Mouse (Mus musculus): ENCODE data around the gene Clrn1. TPM values are rescaled to one million over a fixed set of nuclear protein-coding genes. Genes with fewer than 3 reads are reported as not detected.
"Not testable (repeated sequence)": the region's sequence is repeated elsewhere in the genome, so short reads cannot be mapped to it uniquely, and the experiment has no call there.

Clrn1 gene
- polyA plus RNA-seq, 1 experiment from 2014 or later, result 0.52 TPM

- Histone ChIP-seq H3K27ac (replicated peaks) (no peak overlapping the region), H3K36me3 (no peaks in the 10 kb centered on the region), H3K4me3 (no peak overlapping the region), H3K4me1 (peaks cover 32% of the 10 kb centered on the region), H3K27me3 (ENCODE audit: low read depth, poor library complexity, severe bottlenecking) (0 out of 2 replicates have a peak, but pooled peaks cover 4% of the 10 kb centered on the region), H3K9me3 (replicated peaks) (no peaks in the 10 kb centered on the region)
- DNase-seq (ENCODE audit: low spot score), result no peak
These were observed 1.6 kb downstream of the Clrn1 start for GRCm38 (mm10) chr3:58883511-58883907.

- Histone ChIP-seq H3K27me3 (ENCODE audit: low read depth, poor library complexity, severe bottlenecking) (0 out of 2 replicates have a peak, but pooled peaks cover 4% of the 10 kb centered on the region), H3K4me3 (no peak overlapping the region), H3K36me3 (no peaks in the 10 kb centered on the region), H3K4me1 (peaks cover 31% of the 10 kb centered on the region), H3K9me3 (replicated peaks) (no peaks in the 10 kb centered on the region), H3K27ac (replicated peaks) (peak overlapping the region; percentile 14; the same call in 1 of the 2 replicates)
- no peak for DNase-seq (ENCODE audit: low spot score)
- 32% methylated on average over 8 of the region's 8 CpGs for WGBS
These were observed 2.1 kb downstream of the Clrn1 start for GRCm38 (mm10) chr3:58882878-58883510.

DNA sequence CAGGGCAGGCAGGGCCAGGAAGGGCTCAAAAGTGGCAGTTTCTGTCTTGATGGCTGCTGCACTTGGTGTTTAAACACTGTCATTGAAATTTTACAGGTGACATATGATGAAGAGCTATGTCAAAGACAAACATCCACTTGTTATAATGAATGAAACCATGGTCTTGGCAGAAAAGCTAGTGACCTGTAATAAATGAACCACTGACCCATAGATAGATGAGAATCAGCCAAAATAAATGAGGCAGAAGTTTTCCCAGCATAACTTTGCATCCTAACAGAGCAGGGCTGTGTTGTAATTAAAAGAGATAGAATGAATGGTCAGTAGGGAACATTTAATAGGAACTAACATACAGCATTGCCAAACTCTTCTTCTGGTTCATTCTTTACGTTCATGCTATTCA, 4.1 kb downstream of the Clrn1 start:
- WGBS, result 64% methylated on average over 1 of the region's 1 CpGs
- Histone ChIP-seq H3K27ac (replicated peaks) (no peak overlapping the region), H3K4me1 (peaks cover 31% of the 10 kb centered on the region), H3K4me3 (no peak overlapping the region), H3K27me3 (ENCODE audit: low read depth, poor library complexity, severe bottlenecking) (0 out of 2 replicates have a peak, but pooled peaks cover 4% of the 10 kb centered on the region), H3K36me3 (no peaks in the 10 kb centered on the region), H3K9me3 (replicated peaks) (no peaks in the 10 kb centered on the region)
- DNase-seq (ENCODE audit: low spot score), result no peak

GRCm38 (mm10) chr3:58880181-58880580, 5.0 kb downstream of the Clrn1 start:
- Histone ChIP-seq H3K36me3 (no peaks in the 10 kb centered on the region), H3K4me3 (no peak overlapping the region), H3K4me1 (peaks cover 30% of the 10 kb centered on the region), H3K9me3 (replicated peaks) (no peaks in the 10 kb centered on the region), H3K27ac (replicated peaks) (no peak overlapping the region), H3K27me3 (ENCODE audit: low read depth, poor library complexity, severe bottlenecking) (0 out of 2 replicates have a peak, but pooled peaks cover 4% of the 10 kb centered on the region)
- no peak for DNase-seq (ENCODE audit: low spot score)
- WGBS, result 77% methylated on average over 2 of the region's 2 CpGs

DNA sequence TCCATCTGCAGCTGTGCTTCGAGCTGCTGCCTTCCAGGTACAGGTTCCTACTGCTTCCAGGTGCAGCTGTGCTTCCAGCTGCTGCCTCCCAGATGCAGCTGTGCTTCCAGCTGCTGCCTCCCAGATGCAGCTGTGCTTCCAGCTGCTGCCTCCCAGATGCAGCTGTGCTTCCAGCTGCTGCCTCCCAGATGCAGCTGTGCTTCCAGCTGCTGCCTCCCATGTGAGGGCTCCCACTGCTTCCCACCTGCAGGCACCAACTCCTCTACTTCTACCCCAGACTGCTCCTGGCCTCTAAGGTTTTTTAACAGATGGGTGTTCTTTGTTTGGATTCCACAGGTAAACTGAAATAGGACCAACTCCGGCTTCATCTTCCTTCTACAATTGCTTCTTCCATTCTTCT, 13.3 kb downstream of the Clrn1 start:
- H3K4me1 ChIP-seq; H3K27ac ChIP-seq (replicated peaks); H3K36me3 ChIP-seq; H3K9me3 ChIP-seq (replicated peaks); H3K27me3 ChIP-seq (ENCODE audit: low read depth, poor library complexity, severe bottlenecking); DNase-seq (ENCODE audit: low spot score); H3K4me3 ChIP-seq: not testable (repeated sequence)
- WGBS, result 85% methylated on average over 2 of the region's 2 CpGs

DNA sequence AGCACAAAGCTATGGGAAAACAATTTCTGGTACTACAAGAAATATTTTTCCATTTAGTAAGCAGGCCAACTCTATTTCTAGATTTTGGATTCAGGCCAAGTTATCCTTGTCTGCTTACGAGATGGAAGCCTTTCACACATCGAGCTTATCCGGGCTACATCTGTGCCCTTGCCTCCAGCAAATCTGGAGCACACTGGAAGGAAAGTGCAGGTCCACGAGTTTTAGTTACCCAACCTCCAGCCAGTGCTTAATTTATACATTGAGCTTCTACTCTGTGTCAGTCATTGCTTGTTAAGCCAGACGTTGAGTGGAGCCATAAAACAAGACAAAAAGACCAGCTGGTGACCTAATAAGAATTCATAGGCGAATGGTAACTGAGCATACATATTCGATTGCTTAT, 19.4 kb downstream of the Clrn1 start:
- H3K4me3 ChIP-seq, result no peak overlapping the region
- H3K4me1 ChIP-seq, result peaks cover 10% of the 10 kb centered on the region
- H3K36me3 ChIP-seq, result no peaks in the 10 kb centered on the region
- no peaks in the 10 kb centered on the region for H3K27me3 ChIP-seq (ENCODE audit: low read depth, poor library complexity, severe bottlenecking)
- no peaks in the 10 kb centered on the region for H3K9me3 ChIP-seq (replicated peaks)
- DNase-seq (ENCODE audit: low spot score), result no peak
- WGBS, result 77% methylated on average over 7 of the region's 7 CpGs
- H3K27ac ChIP-seq (replicated peaks), result no peak overlapping the region

DNA sequence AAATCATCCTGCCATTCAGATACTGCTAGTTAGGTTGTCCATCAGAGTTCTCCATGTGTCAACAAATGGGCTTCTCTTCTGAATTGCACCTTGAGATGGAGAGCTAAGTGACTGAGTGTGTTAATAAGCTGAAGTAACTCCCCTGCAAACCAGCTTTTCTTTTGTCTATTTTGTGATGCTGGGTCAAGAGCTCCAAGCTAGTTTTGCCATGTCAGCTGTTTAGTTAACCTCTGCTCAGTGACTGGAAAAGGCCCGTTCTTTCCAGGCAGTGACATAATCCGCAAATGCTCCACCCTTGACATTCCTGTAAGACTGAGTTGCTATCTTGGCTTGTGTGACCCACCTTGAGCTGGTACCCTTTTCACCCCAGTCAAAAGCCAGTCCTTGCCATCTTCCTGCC, 22.2 kb downstream of the Clrn1 start:
- Histone ChIP-seq H3K4me1 (peaks cover 10% of the 10 kb centered on the region), H3K4me3 (no peak overlapping the region), H3K27ac (replicated peaks) (no peak overlapping the region), H3K27me3 (ENCODE audit: low read depth, poor library complexity, severe bottlenecking) (no peaks in the 10 kb centered on the region), H3K36me3 (no peaks in the 10 kb centered on the region), H3K9me3 (replicated peaks) (no peaks in the 10 kb centered on the region)
- WGBS, result 75% methylated on average over 2 of the region's 2 CpGs
- no peak for DNase-seq (ENCODE audit: low spot score)

DNA sequence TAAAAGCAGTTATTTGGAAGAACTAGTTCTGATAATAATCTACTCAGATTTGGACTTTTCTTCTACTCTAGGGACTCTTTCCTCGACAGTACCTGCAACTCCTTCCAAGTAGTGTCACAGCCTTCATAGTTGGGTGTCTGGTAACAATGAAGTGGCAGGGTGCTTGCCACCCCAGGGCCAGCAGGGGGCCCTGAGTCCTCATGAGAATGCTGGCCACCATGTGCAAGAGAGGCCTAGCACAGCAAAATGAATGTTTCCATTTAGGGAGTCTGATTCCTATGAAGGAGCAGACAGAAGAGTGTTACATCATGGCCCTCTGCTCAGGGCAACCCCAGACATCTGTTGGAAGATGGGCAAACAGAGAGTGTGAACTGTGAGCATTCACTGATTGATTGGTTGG, 41.7 kb downstream of the Clrn1 start:
- Histone ChIP-seq H3K36me3 (no peaks in the 10 kb centered on the region), H3K4me1 (no peaks in the 10 kb centered on the region), H3K4me3 (no peak overlapping the region), H3K9me3 (replicated peaks) (no peaks in the 10 kb centered on the region; the same call in 1 of the 2 replicates), H3K27me3 (ENCODE audit: low read depth, poor library complexity, severe bottlenecking) (peaks cover 4% of the 10 kb centered on the region; the same call in 1 of the 2 replicates), H3K27ac (replicated peaks) (no peak overlapping the region)
- no peak for DNase-seq (ENCODE audit: low spot score)
- 68% methylated on average over 1 of the region's 1 CpGs for WGBS

DNA sequence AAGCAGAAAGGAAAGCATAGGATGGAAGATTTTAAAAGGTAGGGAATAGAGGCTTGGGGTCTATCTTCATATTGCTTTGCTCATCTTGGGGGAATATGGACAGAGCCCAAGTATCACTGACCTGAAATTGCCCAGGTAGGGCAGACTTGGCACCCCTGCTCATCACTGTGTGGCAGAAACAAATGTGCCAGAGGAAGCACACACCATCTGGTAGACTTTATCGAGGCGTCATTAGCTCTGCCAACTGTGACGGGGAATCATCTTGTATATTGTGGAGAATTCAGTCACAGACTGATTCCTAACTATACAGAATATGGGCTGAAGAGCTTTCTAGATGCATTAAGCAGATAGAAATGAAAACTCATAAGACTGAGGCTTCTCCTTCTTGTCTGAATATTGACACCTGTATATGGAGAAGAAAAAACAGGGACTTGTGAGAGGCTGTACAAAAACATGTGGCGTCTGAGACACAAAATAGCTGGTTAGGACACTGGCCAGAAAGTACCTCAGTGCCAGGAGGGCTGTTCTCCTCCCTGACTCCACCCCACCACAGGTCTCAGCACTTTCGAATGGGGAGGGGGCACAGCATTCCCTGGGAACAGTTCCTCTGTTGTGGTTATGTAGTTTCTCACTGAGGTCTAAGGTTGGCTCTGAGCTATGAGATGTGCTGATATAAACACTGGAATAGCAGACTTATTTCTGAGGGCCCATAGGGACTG, 51.5 kb downstream of the Clrn1 start:
- Histone ChIP-seq H3K9me3 (replicated peaks) (no peaks in the 10 kb centered on the region), H3K36me3 (no peaks in the 10 kb centered on the region), H3K27ac (replicated peaks) (no peak overlapping the region), H3K4me1 (no peaks in the 10 kb centered on the region), H3K27me3 (ENCODE audit: low read depth, poor library complexity, severe bottlenecking) (peaks cover 99% of the 10 kb centered on the region), H3K4me3 (no peak overlapping the region)
- DNase-seq (ENCODE audit: low spot score), result no peak
- 92% methylated on average over 5 of the region's 5 CpGs for WGBS

DNA sequence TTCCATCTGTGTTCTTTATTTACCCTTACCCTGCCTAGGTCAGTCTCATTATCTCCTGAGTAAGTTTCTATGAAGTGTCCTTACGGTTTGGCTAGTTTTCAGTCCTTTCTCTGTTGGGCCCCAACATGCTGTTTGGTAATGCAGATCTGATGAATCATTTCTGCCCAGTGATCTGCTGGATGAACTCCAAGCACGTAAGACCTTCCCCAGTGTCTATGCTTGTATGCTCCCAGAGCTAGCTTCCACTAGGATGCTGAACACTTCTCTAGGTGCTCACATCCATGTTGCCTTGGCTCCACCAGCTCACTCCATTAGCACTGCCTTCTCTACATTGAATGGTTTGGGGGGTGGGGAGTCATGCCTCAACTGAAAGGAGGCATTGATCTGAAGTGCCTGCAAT, 52.3 kb downstream of the Clrn1 start:
- Histone ChIP-seq H3K27me3 (ENCODE audit: low read depth, poor library complexity, severe bottlenecking) (peaks cover 99% of the 10 kb centered on the region), H3K4me3 (no peak overlapping the region), H3K9me3 (replicated peaks) (no peaks in the 10 kb centered on the region), H3K27ac (replicated peaks) (no peak overlapping the region), H3K36me3 (no peaks in the 10 kb centered on the region), H3K4me1 (0 out of 2 replicates have a peak, but pooled peaks cover 4% of the 10 kb centered on the region)
- no peak for DNase-seq (ENCODE audit: low spot score)
- WGBS, result 86% methylated on average over 2 of the region's 2 CpGs

- 87% methylated on average over 5 of the region's 5 CpGs for WGBS
- H3K27me3 ChIP-seq (ENCODE audit: low read depth, poor library complexity, severe bottlenecking), result peaks cover 100% of the 10 kb centered on the region
- H3K4me1 ChIP-seq, result peaks cover 15% of the 10 kb centered on the region
- no peaks in the 10 kb centered on the region for H3K9me3 ChIP-seq (replicated peaks)
- DNase-seq (ENCODE audit: low spot score), result no peak
- H3K36me3 ChIP-seq, result no peaks in the 10 kb centered on the region
- H3K4me3 ChIP-seq, result no peak overlapping the region
- no peak overlapping the region for H3K27ac ChIP-seq (replicated peaks)
These were observed 53.6 kb downstream of the Clrn1 start for GRCm38 (mm10) chr3:58831586-58831985.

DNA sequence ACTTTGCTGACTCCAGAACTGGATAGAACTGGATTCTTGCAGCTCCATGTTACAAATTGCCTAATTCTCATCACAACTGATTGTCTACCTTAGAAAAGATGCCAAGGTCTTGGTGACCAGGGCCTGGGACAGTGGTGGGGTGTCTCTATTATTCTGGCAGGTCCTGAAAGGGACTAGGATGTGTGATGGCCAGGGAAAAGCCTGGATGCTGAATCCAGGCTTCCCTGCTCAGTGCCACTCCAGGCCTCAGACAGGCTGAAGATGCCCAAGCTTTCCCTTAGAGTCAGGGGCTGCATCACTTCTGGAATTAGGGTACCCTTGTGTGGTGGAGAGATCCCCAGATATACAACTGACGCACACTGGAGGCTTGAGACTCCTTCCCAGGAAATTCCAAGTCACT, 55.2 kb downstream of the Clrn1 start:
- Histone ChIP-seq H3K27me3 (ENCODE audit: low read depth, poor library complexity, severe bottlenecking) (peaks cover 94% of the 10 kb centered on the region), H3K4me1 (peaks cover 26% of the 10 kb centered on the region), H3K4me3 (no peak overlapping the region), H3K27ac (replicated peaks) (no peak overlapping the region), H3K9me3 (replicated peaks) (no peaks in the 10 kb centered on the region), H3K36me3 (no peaks in the 10 kb centered on the region)
- 91% methylated on average over 1 of the region's 1 CpGs for WGBS
- no peak for DNase-seq (ENCODE audit: low spot score)

GRCm38 (mm10) chr3:58828366-58829153, 56.6 kb downstream of the Clrn1 start:
- H3K4me1 ChIP-seq, result peaks cover 26% of the 10 kb centered on the region
- DNase-seq (ENCODE audit: low spot score), result no peak
- WGBS, result 90% methylated on average over 14 of the region's 14 CpGs
- H3K27ac ChIP-seq (replicated peaks), result no peak overlapping the region
- no peak overlapping the region for H3K4me3 ChIP-seq
- peaks cover 94% of the 10 kb centered on the region for H3K27me3 ChIP-seq (ENCODE audit: low read depth, poor library complexity, severe bottlenecking)
- H3K36me3 ChIP-seq, result no peaks in the 10 kb centered on the region
- no peaks in the 10 kb centered on the region for H3K9me3 ChIP-seq (replicated peaks)

All from midbrain, embryonic 10.5 days (tissue).